Mouse (Mus musculus): ENCODE results near the gene Ttll11.

Gene Ttll11

DNA sequence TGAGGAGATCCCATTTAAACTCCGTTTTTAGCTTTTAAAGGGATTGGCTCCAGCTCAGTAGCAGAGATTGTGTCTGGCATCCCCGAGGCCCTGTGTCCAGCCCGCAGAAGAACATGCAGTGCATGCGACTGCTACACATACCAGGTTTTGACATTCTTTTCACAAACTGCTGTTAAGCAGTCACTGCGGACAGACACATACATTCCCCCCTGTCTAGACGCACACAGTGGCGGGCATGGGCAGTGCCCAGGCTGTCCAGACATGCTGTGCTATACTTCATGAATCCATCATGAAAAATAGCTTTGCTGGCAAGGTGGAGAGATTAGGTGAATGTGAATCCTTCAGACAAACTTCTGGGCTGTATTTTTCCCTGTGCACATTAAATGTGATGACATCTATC lies 154.6 kb downstream of the Ttll11 start:
- DNase-seq (ENCODE audit: low spot score), result no peak

DNA sequence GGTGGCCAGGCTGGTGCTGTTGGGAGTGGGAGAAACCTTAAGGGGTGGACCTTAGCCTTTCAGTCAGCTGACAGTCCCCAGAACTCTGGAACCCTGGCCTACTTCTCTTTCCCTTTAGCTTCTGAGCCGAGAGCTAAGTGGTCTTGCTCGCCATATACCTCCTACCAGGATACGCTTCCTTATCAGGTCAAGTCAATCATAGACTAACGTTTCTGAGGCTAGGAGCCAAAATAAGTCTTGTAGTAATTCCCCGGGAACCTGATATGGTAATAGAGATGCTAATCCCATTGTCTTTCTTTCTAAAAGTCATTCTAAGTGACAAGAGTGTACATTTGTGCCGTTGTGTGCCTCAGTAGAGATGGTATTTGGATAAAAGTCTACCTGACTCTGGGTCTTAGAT lies 156.1 kb downstream of the Ttll11 start:
- no peak for DNase-seq (ENCODE audit: low spot score)

DNA sequence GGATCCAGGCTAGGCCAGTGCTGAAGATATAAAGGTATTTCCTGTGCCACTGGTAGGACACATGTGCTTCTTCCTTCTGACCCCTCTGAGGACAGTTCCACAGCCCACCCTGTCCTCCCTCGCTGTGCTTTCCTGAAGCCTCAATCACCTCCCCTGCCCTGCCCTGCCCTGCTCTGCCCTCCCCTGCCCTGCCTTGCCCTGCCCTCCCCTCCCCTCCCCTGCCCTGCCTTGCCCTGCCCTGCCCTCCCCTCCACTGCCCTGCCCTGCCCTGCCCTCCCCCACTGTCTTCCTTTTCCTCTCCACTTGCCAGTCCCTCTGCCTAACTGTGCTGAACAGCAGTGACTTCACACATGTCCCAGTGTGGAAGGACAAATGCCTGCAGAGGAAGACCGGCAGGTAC lies 160.8 kb downstream of the Ttll11 start:
- DNase-seq (ENCODE audit: low spot score), result no peak

DNA sequence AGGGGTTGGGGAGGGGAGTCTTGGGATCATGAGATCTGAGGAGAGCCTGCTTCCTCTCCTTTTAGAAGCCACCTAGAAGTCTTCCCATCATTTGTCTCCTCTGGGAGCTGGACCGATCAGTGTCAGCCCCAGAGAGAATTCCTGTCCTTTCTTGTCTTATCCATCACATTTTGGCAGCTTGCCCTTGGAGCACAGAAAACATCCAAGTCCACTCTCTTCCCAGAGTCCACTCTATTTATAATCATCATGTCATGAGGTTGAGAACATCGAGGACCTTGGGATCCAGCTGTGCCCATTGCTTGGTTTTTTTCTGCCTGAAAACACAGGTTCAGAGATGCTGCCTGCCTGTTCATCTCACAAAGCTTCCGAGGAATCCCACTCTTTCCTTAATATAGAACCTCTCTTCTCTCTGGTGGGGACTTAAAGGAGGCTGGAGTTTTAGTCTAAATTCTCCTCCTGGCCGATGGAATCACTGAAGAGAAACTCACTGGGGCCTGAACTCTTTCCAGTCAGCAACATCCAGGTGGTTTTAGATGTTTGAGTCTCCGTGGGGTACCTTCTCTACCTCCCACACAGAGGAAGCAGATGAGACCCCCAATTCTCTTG lies 163.6 kb downstream of the Ttll11 start:
- no peak for DNase-seq (ENCODE audit: low spot score)

DNA sequence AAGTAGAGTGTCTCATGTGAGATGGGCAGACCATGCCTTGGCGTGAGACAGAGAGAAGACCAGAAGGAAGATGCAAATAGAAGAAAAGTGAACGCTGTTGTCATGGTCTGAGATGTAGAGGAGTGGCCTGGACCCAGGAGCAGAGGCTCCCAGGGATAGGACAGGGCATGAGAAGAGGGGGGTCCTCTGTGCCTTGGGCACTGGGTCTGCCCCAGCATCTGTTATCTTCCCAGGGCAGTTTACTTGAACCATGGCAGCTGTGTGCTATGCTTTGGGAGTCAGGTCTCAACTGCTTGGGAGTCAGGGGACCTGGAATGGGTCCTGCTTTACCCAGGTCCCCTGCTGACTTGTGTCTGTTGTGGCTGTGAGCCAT lies 167.2 kb downstream of the Ttll11 start:
- no peak for DNase-seq (ENCODE audit: low spot score)

DNA sequence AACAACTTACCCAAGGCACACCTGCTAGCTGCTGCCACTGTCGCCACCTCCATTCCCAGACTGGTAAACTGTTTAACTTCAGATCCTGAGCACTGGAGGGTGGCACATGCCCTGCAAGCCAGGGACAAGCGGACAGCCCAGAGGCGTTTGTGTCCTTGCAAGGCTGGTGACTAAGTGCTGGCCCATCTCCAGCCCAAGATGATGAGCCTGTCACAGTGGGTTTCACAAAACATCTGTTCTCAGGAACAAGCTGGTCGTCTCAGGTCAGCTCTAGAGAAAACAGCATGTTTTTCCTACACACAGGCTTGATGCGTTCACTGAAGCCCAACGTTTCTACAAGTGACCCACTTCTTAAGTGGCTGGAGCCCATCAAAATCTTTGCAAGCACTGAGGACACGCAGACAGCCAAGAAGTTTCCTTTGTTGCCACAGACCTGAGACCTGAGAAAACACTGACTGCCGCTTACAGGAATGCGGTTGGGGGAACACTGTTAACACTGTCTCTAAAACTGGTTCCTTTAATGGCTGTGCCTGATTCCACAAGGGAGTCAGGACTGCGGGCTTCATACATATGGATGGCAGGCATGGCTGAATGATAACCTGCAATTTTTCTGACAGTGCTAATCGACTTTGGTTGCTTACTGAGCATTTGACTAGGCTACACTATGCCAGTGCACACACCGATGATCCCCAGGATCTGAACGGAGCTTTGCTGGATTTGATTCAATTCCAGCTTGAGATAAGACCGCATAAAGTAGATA lies 167.7 kb downstream of the Ttll11 start:
- DNase-seq (ENCODE audit: low spot score), result no peak

DNA sequence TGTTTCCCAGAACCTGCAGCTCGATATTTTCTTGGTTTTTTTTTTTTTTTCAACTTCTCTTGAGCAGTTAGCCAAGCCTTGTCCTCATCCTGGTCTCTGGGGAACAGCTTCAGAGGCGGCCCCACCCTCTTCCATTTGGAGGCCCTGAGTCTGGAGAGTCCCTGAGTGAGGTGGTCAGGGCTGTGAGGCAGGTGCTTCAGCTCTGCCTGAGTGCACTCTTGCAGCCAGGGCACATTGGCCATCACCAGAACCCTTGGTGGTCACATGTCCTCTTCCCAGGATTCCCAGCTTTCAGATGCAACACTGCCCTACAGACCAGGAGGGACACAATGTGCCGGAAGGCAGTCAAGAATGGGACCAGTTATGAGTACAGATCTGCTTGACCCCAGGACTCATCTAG lies 169.7 kb downstream of the Ttll11 start:
- DNase-seq (ENCODE audit: low spot score), result no peak

DNA sequence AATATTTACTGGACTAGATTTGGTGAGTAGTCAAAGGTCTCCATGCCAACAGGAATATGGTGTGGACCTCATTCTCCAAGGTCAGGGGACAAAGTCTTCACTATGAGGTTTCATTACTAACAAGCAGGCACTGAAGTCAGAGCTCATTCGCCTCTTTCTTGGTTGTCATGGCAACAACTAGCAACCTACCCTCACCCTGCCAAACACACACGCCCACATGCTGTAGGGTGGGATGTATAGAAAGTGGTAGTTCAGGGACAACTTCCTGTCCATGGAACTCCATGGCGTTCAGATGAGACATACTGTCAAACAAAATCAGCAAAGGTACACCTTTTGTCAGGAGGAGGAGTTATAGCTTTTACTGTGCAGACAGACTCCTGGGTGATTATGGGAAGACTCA lies 170.6 kb downstream of the Ttll11 start:
- no peak for DNase-seq (ENCODE audit: low spot score)

DNA sequence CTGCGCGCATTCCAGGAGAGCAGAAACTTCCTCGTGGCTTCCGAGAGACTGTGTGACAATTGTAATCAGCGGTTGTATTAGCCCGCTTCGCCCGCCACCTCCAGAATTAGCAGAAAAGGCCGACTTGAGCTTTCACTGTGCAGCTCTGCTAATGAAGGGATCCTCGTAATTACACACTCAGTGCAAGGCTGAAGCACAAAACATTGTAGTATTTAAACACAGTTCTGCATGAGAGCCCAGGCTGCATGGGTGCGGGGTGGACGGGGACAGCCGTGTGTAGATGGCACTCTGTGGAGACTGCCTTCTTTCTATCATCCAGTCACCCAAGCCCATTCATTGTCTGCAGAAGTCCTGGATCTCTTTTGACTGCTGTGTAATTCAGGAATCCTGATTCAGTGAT lies 173.8 kb downstream of the Ttll11 start:
- no peak for DNase-seq (ENCODE audit: low spot score)

DNA sequence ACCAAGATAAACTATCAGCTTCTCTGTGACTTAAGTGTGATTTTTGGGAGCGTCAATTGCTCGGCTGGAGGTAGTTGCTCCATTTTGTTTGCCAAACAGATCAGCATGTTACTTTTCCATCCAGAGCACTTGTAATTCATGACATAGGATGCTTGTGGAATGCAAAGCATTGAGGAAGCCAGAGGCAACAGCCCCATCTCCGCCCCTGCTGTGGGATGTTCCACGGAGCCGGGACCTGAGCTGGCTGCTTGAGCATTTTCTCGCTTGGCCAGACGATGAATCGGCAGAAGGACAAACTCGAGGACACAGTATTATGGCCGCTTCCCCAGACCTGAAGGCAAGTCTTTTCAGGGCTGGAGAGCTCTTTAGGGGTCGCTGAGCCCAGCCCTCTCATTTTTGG lies 176.6 kb downstream of the Ttll11 start:
- DNase-seq (ENCODE audit: low spot score), result no peak

DNA sequence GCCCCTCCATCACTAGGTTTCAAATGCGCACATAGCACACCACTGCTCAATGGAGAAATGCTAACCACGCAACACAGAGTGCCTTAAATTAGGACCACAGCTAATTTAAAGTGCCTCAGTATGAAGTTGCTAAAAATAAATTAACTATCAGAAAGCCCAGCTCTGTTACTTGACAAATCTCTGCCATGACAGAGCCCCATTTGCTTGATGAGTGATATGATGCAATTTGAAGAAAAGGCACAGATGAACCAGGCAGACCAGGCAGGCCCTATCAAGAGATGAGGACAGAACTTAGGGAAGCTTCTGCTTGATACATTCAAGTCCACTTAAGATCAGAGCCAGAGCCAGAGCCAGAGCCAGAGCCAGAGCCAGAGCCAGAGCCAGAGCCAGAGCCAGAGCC lies 178.0 kb downstream of the Ttll11 start:
- DNase-seq (ENCODE audit: low spot score), result no peak

DNA sequence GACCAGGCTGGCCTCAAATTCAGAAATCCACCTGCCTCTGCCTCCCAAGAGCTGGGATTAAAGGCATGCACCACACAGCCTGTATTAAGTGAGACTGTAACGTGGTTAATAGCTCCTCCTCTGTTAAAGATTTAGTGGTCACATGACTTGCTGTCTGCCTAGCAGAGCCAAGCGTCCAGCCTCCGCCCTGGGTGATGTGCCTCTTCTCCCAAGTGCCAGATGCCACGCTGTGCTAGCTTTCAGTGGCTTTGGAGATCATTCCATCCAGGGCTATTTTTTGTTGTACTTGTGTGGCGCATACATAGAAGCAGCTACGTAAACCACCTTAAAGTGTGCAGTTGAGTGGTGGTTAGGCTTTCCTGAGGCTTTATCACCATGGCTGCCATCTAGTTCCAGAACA lies 180.6 kb downstream of the Ttll11 start:
- DNase-seq (ENCODE audit: low spot score), result no peak

DNA sequence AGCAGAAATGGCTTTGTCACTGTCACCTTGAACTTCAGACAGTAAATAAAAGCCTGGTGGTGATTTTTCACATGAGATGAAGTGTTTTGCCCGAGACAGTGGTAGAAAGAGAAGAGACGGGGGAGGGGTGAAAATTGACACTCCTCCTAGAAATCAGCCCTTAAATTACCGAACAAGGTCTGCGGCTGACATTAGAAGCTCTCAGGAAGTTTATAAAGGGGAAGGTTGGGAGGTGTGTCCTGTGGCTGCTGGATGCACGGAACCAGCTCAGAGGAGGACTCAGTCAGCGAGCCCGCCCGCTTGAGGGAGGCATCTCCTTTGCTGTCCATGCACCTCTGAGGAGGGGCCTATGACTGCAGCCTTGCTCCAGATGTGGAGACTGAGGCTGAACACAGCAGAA lies 181.7 kb downstream of the Ttll11 start:
- no peak for DNase-seq (ENCODE audit: low spot score)

DNA sequence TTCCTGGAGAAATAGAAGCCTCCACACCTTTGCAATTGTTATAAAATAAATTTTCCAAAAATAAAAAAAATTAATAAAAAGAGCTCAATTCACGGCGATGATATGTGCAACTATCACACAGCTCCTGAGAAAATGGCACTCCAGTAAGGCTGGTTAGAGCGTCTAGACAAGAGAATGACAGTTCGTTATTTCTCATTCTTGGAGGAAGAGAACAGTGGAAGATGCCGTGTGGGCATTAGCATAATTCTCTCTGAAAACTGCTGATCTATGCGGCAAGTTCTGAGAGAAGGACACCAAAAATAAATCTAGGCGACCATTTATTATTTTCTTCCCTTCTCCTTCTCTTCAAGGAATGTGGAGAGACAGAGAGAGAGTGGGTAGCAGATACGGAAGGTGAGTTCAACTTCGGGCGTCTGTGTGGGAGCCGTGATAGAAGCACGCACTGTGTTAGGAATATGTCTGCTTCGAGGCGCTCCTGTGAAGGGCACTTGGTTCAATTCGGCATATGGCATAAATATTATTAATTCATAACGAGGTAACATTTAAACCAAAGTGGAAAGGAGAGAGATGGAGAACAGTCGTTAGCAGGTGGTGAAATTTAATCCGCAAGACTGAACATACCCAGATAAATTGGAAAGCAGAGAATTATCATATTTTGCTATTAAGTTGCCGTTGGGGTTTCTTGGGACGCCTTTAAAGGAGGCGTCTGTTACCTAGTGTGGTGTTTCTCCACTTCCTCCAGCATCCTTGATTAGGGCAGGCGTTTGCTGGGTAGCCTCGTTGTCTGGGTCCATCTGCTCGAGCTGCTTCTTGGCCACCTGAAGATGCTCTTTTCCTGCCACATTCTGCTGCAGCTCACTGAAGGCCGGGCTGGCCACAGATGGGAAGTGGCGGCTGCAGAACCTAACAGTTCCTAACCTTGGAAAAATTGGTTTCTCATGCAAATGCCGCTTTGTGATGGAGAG lies 190.1 kb downstream of the Ttll11 start:
- DNase-seq (ENCODE audit: low spot score), result no peak

DNA sequence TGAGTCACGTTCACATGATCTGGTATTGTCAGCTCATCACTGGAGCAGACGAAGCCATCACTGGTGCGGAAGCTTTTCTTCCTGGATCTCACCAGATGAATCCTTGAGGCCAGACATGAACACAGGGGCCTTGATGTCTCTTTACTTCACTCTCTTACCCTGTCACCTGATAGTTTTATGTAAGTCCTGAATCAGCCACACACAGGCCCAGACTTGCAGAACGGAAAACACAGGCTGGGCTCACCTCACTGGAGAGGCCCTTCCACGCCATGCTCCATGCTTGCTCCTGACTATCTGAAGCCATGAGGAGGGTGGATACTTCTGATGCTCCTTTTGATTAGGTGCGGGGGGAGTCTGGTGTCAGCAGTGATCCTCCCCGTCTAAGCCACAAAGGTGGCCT lies 193.8 kb downstream of the Ttll11 start:
- no peak for DNase-seq (ENCODE audit: low spot score)

DNA sequence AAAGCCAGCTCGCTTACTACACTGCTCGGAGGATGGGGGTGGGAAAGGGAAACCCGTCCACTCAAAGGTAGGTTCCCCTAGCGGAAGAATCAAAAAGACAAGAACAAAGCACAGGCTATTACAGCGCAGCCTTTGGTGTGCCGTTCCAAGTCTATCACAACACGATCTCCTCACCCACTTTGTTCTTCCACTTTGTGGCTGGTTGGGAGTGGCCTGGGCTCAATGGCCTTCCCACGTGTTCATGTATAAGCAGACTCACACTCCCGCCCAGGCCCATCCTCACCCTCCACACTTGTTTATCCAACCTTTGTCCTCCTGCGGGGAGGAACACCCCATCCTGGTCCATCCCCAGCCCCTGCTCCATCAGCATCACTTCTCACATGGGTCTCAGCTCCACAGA lies 196.3 kb downstream of the Ttll11 start:
- DNase-seq (ENCODE audit: low spot score), result no peak

DNA sequence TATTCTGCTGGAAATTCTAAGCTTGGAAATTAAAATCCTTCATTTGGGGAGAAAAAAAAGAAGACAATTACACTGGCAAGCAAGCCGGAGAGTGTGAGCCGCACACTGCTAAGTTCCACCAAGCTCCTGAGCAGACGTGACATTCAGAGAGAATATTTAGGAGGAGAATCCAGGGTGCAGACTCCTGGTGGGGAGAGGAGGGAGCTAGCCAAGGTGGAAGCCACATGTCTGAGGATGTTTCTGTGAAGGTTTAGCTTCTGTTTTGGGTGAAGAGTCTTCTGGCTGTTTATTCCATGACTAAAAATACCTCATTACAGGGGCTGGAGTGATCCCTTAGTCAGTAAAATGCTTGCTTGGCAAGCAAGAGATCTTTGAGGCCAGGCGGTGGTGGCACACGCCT lies 200.4 kb downstream of the Ttll11 start:
- no peak for DNase-seq (ENCODE audit: low spot score)

DNA sequence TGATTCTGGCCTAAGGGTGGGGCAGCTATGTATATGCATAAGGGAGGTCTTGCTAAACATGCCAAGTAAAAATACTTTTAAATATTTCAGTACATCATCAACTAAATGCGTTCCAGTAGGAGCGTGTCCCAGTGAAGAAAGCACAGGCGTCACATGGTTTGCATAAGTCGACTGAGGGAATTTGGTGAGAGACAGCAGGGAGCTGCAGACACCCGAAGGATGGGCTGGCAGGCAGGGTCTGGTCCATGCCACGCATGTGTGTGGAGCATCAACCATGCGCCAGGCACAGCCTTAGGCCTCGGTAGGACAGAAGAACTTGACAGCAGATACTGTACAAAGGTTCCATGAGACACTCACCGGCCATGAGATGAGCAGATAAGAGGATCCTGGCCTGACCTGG lies 202.8 kb downstream of the Ttll11 start:
- DNase-seq (ENCODE audit: low spot score), result no peak

DNA sequence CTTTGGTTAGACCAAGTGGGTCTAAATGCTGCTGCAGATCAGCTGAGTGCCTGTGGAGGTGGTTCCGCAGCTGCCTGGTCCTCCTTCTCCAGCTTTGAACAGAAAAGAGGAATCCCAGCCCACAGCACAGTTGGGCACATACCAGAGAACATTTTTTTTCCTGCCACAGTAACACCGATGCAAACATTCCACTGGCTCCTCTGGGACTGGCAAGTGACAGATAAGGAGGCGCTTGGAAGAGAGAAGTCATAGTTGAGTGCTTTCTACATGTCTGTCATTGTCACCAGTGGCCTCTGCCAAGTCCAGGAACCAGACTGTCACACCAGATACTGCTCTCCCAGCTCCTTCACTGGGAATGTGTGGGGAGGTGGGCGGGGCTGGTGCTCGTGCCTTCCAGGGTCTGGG lies 204.1 kb downstream of the Ttll11 start:
- no peak for DNase-seq (ENCODE audit: low spot score)

DNA sequence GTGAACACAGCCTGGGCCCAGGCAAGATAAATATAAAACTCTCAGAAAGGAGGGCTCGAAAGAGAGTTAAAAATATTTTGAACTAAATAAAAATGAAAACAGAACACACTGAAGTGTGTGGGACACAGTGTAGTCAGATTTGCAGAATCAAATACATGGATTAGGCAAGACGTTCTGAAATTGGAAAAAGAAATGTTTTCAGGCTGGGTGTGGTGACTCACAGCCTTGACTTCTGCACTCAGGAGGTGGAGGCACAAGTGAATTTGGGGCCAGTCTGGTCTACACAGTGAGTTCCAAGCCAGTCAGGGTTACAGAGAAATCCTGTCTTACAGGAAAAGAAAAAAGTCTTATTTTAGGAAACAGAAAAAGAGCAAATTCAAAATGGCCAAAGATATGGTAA lies 209.2 kb downstream of the Ttll11 start:
- DNase-seq (ENCODE audit: low spot score), result no peak

DNA sequence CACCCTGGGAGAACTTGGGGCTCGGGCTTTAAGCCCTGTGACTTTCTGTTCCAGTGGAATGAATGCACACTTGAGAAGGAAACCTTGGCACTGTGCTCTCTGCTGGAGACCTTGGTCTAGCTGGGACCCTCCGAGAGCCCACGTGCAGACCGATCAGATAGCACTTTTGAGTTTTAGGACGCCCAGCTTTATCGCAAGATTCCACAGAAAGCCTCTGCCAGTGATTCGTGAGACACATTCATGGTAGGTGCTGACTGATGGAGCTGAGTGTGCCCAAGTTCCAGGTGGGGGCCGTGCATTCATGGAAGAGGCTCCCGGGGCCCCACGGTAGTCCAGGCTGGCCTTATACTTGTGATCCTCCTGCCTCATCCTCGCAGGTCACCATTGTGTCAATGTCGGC lies 210.3 kb downstream of the Ttll11 start:
- DNase-seq (ENCODE audit: low spot score), result no peak

DNA sequence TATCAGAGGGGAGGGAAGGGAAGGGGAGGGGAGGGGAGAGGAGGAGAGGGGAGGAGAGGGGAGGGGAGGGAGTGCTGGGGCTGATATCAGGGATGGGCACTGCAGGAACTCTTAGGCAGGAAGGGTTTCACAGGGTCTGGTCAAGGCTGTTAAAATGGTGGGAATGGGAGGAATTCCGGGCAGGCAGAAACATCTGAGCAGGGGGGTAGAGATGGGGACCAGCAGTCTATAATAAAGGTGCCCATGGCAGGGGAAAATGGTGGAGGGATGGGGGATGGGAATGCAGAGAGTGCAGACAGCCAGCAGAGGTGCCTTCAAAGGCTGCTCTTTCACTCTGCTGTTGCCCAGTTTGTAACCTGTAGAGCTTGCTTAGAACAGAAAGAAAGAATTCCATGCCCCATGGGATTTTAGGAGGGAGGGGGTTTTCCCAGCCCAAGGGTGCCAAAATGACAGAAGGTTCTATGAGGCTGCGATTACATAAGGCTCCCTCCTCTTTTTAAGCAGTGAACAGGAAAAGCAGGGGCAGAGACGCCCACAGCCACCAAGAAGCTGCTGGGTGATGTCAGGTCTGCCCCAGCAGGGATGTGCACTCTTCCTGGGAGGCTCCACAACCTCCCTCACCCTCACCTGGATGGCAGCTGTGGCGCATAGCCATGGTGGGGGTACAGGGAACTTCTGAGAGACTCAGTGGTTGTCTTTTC lies 211.0 kb downstream of the Ttll11 start:
- no peak for DNase-seq (ENCODE audit: low spot score)
